Mouse (Mus musculus): Measurements from ENCODE around the gene Tcea3. TPM values are rescaled to one million over a fixed set of nuclear protein-coding genes. Genes with fewer than 3 reads are reported as not detected.

Tcea3 gene
- 16.9 and 17.2 TPM in 2 replicates for polyA plus RNA-seq (2015; fragmentation: Nextera tagmentation; extraction: Ambion mirVana)

DNA sequence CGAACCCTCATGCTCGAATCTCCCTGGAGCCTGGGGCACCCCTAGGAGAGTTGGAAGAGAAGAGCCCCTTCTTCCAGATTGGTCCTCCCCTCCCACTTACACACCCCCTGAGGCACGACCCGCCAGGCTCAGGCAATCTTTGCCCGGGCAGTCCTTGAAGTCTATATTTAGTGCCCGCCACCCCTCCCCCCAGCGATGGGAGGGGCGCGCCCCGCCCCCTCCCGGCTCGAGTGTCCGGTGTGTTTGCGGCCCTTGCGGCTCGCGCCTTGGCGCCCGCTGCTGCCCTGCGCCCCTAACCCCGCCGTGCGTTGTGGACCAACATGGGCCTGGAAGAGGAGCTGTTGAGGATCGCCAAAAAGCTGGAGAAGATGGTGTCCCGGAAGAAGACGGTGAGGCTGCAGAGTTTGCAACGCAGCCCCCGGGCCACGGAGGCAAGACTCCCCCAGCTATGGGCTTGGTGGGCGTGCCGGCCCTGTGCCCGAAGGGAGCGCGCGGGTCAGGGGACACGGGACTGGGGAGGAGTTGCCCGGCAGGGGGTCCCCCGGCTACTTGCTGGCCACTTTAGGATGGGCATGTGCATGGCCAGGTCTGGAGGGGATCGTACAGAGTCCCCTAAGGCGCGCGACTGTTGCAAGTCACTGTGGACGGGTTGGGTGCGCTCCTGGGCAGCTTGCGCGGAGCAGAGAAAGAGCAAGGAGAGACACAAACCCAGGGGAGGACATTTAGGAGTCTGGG lies at the start of gene Tcea3:
Tcea3 (plus strand) TSS at position 1 of the 735 bp plus-strand sequence.
- Histone ChIP-seq H3K4me3 (peak within 1 kb of the TSS; percentile 49), H3K4me1 (peaks cover 42% of the 10 kb centered on the region), H3K27ac (peak within 1 kb of the TSS; percentile 37), H3K9me3 (no peaks in the 10 kb centered on the region), H3K4me2 (peak within 1 kb of the TSS; percentile 92), H3K9ac (peak within 1 kb of the TSS; percentile 34), H3K27me3 (peaks cover 63% of the 10 kb centered on the region), H3K36me3 (no peaks in the 10 kb centered on the region)
- peak; percentile 43 for ATAC-seq (ENCODE audit: borderline replicate concordance, extremely low read depth, low FRiP score, low TSS enrichment)
- WGBS, result under 1% methylated on average over 46 of the region's 46 CpGs

GRCm38 (mm10) chr4:136198846-136199245 lies 48.7 kb upstream of the Tcea3 start:
- no peak overlapping the region for H3K27ac ChIP-seq
- H3K4me3 ChIP-seq, result no peak overlapping the region
- peaks cover 20% of the 10 kb centered on the region for H3K4me1 ChIP-seq
- H3K36me3 ChIP-seq, result no peaks in the 10 kb centered on the region; the same call in 1 of the 2 replicates
- no peak overlapping the region for H3K9ac ChIP-seq
- whole genome bisulfite sequencing, result 73% methylated on average over 7 of the region's 7 CpGs
- no peak for ATAC-seq (ENCODE audit: borderline replicate concordance, extremely low read depth, low FRiP score, low TSS enrichment)
- no peak overlapping the region for H3K4me2 ChIP-seq
- no peaks in the 10 kb centered on the region for H3K27me3 ChIP-seq
- no peaks in the 10 kb centered on the region for H3K9me3 ChIP-seq

DNA sequence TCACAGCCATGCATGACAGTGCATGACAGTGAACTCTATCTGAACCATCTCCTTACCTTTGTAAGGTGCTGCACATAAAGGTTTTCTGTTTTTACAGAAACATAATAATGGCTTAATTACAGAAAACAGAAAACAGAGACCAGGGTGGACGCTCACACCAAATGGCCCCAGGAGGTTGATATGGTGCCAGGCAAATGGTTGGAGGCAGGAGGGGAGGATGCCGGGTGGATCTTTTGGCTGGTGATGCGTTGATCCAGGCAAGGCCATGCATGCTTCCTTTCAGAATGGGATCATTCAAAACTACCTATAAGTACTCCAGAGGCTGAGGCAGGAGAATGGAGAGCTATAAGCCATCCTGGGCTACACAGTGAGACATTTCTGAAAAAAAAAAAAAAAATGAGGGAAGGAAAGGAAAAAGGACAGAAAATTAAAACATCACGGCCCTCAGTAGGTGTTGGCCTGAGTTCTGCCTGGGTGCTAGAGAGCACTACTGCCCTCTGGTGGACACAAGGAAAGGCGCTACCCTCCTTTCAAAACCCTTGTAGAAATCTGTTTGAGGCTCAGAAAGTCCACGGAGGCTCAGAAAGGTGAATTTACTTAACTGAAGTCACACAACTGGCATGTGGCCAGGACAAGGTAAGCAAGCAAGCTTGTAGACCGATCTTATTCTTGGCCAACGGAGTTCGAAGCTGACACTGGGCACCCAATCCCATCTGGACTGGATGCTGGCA lies 47.8 kb upstream of the Tcea3 start:
- H3K9me3 ChIP-seq, result no peaks in the 10 kb centered on the region
- H3K4me1 ChIP-seq, result peaks cover 17% of the 10 kb centered on the region
- H3K9ac ChIP-seq, result no peak overlapping the region
- no peak for ATAC-seq (ENCODE audit: borderline replicate concordance, extremely low read depth, low FRiP score, low TSS enrichment)
- no peak overlapping the region for H3K27ac ChIP-seq
- 25% methylated on average over 9 of the region's 9 CpGs for WGBS
- H3K4me3 ChIP-seq, result no peak overlapping the region
- H3K36me3 ChIP-seq, result no peaks in the 10 kb centered on the region
- no peak overlapping the region for H3K4me2 ChIP-seq
- H3K27me3 ChIP-seq, result no peaks in the 10 kb centered on the region

GRCm38 (mm10) chr4:136202509-136202908 lies 45.0 kb upstream of the Tcea3 start:
- H3K27me3 ChIP-seq, result no peaks in the 10 kb centered on the region
- 0 out of 2 replicates have a peak, but pooled peaks have one; percentile 17 for ATAC-seq (ENCODE audit: borderline replicate concordance, extremely low read depth, low FRiP score, low TSS enrichment)
- H3K4me1 ChIP-seq, result peaks cover 16% of the 10 kb centered on the region
- H3K4me2 ChIP-seq, result no peak overlapping the region
- no peak overlapping the region for H3K27ac ChIP-seq
- H3K9me3 ChIP-seq, result no peaks in the 10 kb centered on the region
- H3K36me3 ChIP-seq, result no peaks in the 10 kb centered on the region
- H3K4me3 ChIP-seq, result no peak overlapping the region
- WGBS, result 5% methylated on average over 9 of the region's 9 CpGs
- no peak overlapping the region for H3K9ac ChIP-seq

DNA sequence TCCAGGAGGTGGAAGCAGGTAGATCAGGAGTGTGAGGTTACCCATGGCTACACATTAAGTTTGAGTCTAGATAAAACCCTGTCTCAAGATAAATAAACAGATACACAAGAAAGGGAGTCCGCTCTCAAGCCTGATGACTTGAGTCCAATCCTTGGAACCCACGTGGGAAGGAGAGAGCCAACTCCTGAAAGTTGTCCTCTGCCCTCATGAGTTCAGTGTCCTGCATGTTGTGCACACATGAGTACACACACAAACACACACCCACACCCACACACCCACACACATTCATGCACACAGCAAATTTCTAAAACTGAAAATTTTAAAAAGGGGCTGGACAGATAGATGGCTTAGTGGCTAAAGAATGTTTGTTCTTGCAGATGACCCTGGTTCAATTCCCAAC lies 42.8 kb upstream of the Tcea3 start:
- no peak for ATAC-seq (ENCODE audit: borderline replicate concordance, extremely low read depth, low FRiP score, low TSS enrichment)
- Histone ChIP-seq H3K27me3 (peaks cover 3% of the 10 kb centered on the region; the same call in 1 of the 2 replicates), H3K4me3 (no peak overlapping the region), H3K4me1 (peaks cover 22% of the 10 kb centered on the region), H3K27ac (no peak overlapping the region), H3K9ac (no peak overlapping the region), H3K9me3 (no peaks in the 10 kb centered on the region), H3K4me2 (no peak overlapping the region), H3K36me3 (no peaks in the 10 kb centered on the region)
- 60% methylated on average over 2 of the region's 2 CpGs for WGBS

DNA sequence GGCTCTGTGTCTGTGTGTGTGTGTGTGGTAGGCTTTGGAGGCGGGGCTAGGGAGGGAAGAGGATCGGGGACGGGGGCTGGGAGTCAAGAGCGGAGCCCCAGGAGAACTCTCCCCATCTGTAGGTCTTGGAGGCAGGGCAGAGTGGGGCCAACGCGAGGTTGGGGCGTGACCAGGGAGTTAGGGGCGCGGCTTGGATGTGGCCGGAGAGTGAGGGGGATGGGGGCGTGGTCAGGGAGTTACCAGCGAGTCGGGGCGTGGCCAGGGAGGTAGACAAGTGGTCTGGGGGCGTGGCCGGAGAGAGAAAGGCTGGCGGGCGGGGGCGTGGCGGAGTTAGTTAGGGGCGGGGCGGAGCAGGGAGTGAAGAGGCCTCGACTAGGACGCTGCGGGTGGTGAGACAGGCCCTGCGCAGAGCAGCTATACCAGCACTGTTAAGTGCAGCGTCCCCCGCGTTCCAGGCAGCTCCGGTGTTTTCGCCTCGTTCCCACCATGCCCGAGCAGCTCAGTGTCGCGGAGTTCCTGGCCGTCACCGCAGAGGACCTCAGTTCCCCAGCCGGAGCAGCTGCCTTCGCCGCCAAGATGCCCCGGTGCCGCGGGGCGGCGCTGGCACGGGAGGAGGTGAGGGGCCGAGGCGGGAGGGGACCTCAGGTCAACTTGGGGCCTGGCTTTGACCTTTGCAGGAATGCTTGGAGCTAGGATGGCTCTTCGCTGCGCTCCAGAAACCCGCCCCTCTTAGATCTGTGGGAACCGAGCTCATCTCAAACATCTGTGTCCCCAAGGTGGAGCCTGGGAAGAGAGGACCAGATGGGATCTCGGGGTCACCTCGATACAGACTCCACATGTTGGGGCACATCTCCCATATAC lies 41.3 kb upstream of the Tcea3 start, which contains the start of gene Asap3:
Asap3 (plus strand) TSS at position 333 of the 861 bp plus-strand sequence.
- peaks cover 22% of the 10 kb centered on the region for H3K4me1 ChIP-seq
- H3K36me3 ChIP-seq, result no peaks in the 10 kb centered on the region
- WGBS, result under 1% methylated on average over 54 of the region's 54 CpGs
- H3K9ac ChIP-seq, result peak within 1 kb of the TSS; percentile 80
- no peaks in the 10 kb centered on the region for H3K9me3 ChIP-seq
- peak within 1 kb of the TSS; percentile 68 for H3K4me3 ChIP-seq
- peaks cover 3% of the 10 kb centered on the region; the same call in 1 of the 2 replicates for H3K27me3 ChIP-seq
- peak within 1 kb of the TSS; percentile 99 for H3K4me2 ChIP-seq
- peak; percentile 93 for ATAC-seq (ENCODE audit: borderline replicate concordance, extremely low read depth, low FRiP score, low TSS enrichment)
- H3K27ac ChIP-seq, result peak within 1 kb of the TSS; percentile 73

- WGBS, result 6% methylated on average over 6 of the region's 6 CpGs
- peak overlapping the region; percentile 99 for H3K4me2 ChIP-seq
- no peaks in the 10 kb centered on the region for H3K9me3 ChIP-seq
- H3K27ac ChIP-seq, result peak overlapping the region; percentile 73; the same call in 1 of the 2 replicates
- peak overlapping the region; percentile 80 for H3K9ac ChIP-seq
- H3K4me3 ChIP-seq, result peak overlapping the region; percentile 68
- peaks cover 22% of the 10 kb centered on the region for H3K4me1 ChIP-seq
- no peaks in the 10 kb centered on the region for H3K36me3 ChIP-seq
- peaks cover 3% of the 10 kb centered on the region; the same call in 1 of the 2 replicates for H3K27me3 ChIP-seq
- no peak for ATAC-seq (ENCODE audit: borderline replicate concordance, extremely low read depth, low FRiP score, low TSS enrichment)
Measured at GRCm38 (mm10) chr4:136206943-136207342, 40.6 kb upstream of the Tcea3 start.

GRCm38 (mm10) chr4:136210931-136211330 lies 36.6 kb upstream of the Tcea3 start:
- 72% methylated on average over 9 of the region's 9 CpGs for WGBS
- no peak overlapping the region for H3K4me2 ChIP-seq
- ATAC-seq (ENCODE audit: borderline replicate concordance, extremely low read depth, low FRiP score, low TSS enrichment), result no peak

GRCm38 (mm10) chr4:136213629-136214028 lies 33.9 kb upstream of the Tcea3 start:
- Histone ChIP-seq H3K9ac (no peak overlapping the region), H3K36me3 (no peaks in the 10 kb centered on the region), H3K4me2 (no peak overlapping the region), H3K27ac (no peak overlapping the region), H3K9me3 (no peaks in the 10 kb centered on the region), H3K4me1 (peaks cover 26% of the 10 kb centered on the region), H3K27me3 (peaks cover 2% of the 10 kb centered on the region; the same call in 1 of the 2 replicates), H3K4me3 (no peak overlapping the region)
- WGBS, result 42% methylated on average over 7 of the region's 7 CpGs
- no peak; the same call in 1 of the 2 replicates for ATAC-seq (ENCODE audit: borderline replicate concordance, extremely low read depth, low FRiP score, low TSS enrichment)

More at GRCm38 (mm10) chr4:136210931-136211330, 36.6 kb upstream of the Tcea3 start:
- Histone ChIP-seq H3K27ac (no peak overlapping the region), H3K36me3 (no peaks in the 10 kb centered on the region), H3K27me3 (peaks cover 3% of the 10 kb centered on the region; the same call in 1 of the 2 replicates), H3K4me3 (no peak overlapping the region), H3K9me3 (no peaks in the 10 kb centered on the region), H3K9ac (no peak overlapping the region), H3K4me1 (peaks cover 26% of the 10 kb centered on the region)

DNA sequence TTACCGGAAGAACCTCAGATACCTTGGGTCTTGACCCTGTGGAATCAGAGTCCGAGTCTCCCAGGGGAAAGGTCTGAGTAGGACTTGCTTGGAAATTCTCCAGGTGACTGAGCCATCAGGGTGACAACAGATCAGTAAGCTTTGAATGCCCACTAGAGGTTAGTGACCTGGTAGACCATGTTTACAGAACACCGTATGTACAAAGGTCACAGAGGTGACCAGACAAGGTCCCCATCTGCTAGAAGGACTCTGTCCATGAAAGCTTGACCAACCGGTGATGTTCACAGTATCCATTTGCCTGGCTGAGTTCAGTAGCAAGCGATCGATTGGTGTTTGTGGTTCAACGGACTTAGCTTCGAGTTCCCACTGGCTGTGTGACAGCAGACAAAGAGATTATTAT lies 32.7 kb upstream of the Tcea3 start:
- no peak overlapping the region for H3K27ac ChIP-seq
- H3K4me1 ChIP-seq, result peaks cover 33% of the 10 kb centered on the region
- no peaks in the 10 kb centered on the region for H3K27me3 ChIP-seq
- no peaks in the 10 kb centered on the region for H3K9me3 ChIP-seq
- no peak overlapping the region for H3K4me2 ChIP-seq
- no peak for ATAC-seq (ENCODE audit: borderline replicate concordance, extremely low read depth, low FRiP score, low TSS enrichment)
- no peak overlapping the region for H3K4me3 ChIP-seq
- no peaks in the 10 kb centered on the region for H3K36me3 ChIP-seq
- 76% methylated on average over 8 of the region's 8 CpGs for WGBS
- no peak overlapping the region for H3K9ac ChIP-seq

DNA sequence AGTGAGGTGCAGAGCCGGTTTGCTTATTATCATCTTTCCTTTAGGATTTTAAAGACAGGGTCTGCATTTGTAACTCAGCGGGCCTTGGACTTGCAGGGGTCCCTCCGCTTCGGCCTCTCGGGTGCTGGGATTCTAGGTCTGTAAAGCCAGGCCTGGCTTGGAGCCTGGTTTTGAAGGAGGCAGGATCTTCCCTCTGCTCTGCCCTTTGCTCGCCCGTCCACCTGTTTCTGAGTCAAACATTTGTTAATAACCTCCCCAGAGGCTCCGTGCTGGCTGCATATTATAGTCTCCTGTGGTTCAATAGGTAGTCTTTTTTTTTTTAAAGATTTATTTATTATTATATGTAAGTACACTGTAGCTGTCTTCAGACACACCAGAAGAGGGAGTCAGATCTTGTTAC lies 32.0 kb upstream of the Tcea3 start:
- Histone ChIP-seq H3K9me3 (no peaks in the 10 kb centered on the region), H3K27me3 (no peaks in the 10 kb centered on the region), H3K36me3 (no peaks in the 10 kb centered on the region), H3K4me3 (no peak overlapping the region), H3K4me2 (no peak overlapping the region), H3K9ac (no peak overlapping the region), H3K27ac (no peak overlapping the region), H3K4me1 (peaks cover 36% of the 10 kb centered on the region)
- no peak for ATAC-seq (ENCODE audit: borderline replicate concordance, extremely low read depth, low FRiP score, low TSS enrichment)
- WGBS, result 78% methylated on average over 8 of the region's 8 CpGs

Data from lung, embryonic 15.5 days (tissue).